Mouse (Mus musculus) midbrain, postnatal 0 days (tissue): ENCODE results near the gene Pi4k2a. TPM values are rescaled to one million over a fixed set of nuclear protein-coding genes. Genes with fewer than 3 reads are reported as not detected.

Experiments used
- ATAC-seq: fragments of 200-750 bp; cut with Nextera tagmentation; 2 replicates; pipeline ENCODE4 v1.8.0; 2017; ENCODE audit warnings: moderate number of reproducible peaks, mild to moderate bottlenecking, moderate TSS enrichment, moderate library complexity; ENCODE audit not compliant: low FRiP score
- DNase-seq: peaks from one replicate; pipeline ENCODE4 v3.0.0-alpha.2; 2015; ENCODE audit warnings: low spot score
- H3K27ac ChIP-seq: fragments of 300-500 bp; sonication (generic); 2 replicates; pipeline ENCODE4 v1.5.1; 2014; ENCODE audit warnings: low read depth, mild to moderate bottlenecking, low read length, mixed read lengths
- H3K27me3 ChIP-seq: fragments of 300-500 bp; sonication (generic); 2 replicates; pipeline ENCODE4 v1.6.1; 2014; ENCODE audit warnings: low read length, control low read depth, mixed read lengths; ENCODE audit not compliant: insufficient read depth
- H3K36me3 ChIP-seq: fragments of 300-500 bp; sonication (generic); 2 replicates; pipeline ENCODE4 v1.6.1; 2014; ENCODE audit warnings: low read length, control low read depth, mixed read lengths; ENCODE audit not compliant: insufficient read depth
- H3K4me1 ChIP-seq: fragments of 300-500 bp; sonication (generic); 2 replicates; pipeline ENCODE4 v1.6.1; 2014; ENCODE audit warnings: mild to moderate bottlenecking, control low read depth, antibody characterized with exemption, low read length, mixed read lengths; ENCODE audit not compliant: insufficient read depth
- H3K4me2 ChIP-seq: fragments of 300-500 bp; sonication (generic); 2 replicates; pipeline ENCODE4 v1.6.1; 2014; ENCODE audit warnings: low read depth, mild to moderate bottlenecking, low read length, mixed read lengths; ENCODE audit not compliant: poor library complexity, severe bottlenecking
- H3K4me3 ChIP-seq: fragments of 300-500 bp; sonication (generic); 2 replicates; pipeline ENCODE4 v1.5.1; 2014; ENCODE audit warnings: low read depth, mild to moderate bottlenecking, low read length, moderate library complexity
- H3K9ac ChIP-seq: fragments of 300-500 bp; sonication (generic); replicated peaks from 2 replicates; pipeline ENCODE4 v1.6.1; 2014; ENCODE audit warnings: mild to moderate bottlenecking, low read length, moderate library complexity, mixed read lengths; ENCODE audit not compliant: poor library complexity, severe bottlenecking
- H3K9me3 ChIP-seq: fragments of 300-500 bp; sonication (generic); 2 replicates; pipeline ENCODE4 v1.6.1; 2016; ENCODE audit warnings: low read length, control low read depth
- CTCF ChIP-seq: IDR thresholded peaks from 2 replicates; pipeline ENCODE4 v1.5.1; 2016; ENCODE audit warnings: antibody characterized with exemption, mild to moderate bottlenecking
- WGBS: fragments of 180-500 bp; shearing (Covaris S2); extraction: QIAGEN DNeasy Blood & Tissue Kit; methylation state at CpG from one replicate; pipeline ENCODE4 v1.1.7; 2014; 5-methylcytosine and 5-hydroxymethylcytosine counted together
- polyA plus RNA-seq: library from polyadenylated mRNA; unstranded; fragments of >200 nt; fragmentation: Nextera tagmentation; extraction: Ambion mirVana; gene quantifications from 2 replicates; pipeline ENCODE4 v1.2.1, GENCODE M21; 2015
- total RNA-seq: library from RNA; depleted of rRNA; stranded (reverse); fragments of >200 nt; gene quantifications from 2 replicates; pipeline ENCODE4 v1.2.3, GENCODE M21; 2014

Gene Pi4k2a
- total and polyA plus RNA-seq, 2 experiments from 2014 or later, result 19.3 to 33.0 TPM

DNA sequence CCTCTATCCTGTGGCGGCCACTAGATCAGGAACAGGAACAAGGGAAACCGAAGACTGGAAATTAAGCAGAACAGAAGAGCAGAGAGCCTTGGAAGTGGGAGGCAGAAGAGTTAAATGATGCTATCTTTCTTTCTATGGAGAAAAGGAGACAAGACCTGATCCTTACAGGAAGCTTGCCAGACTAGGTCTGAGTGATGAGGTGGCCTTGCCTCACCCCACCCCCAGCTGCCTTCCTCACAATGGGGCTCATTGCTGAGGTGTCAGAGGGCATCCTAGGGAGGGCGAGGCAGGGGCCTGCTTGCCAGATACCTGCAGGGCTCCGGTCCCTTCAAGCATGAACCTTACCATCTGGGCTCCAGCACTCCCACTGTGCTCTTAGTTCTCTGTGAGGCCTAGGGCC, 38.3 kb upstream of the Pi4k2a start, which contains the start of gene 4933411K16Rik:
Gene 4933411K16Rik (plus strand): TSS at position 301 of the 400 bp plus-strand sequence.
- WGBS, result 87% methylated on average over 4 of the region's 4 CpGs
- Histone ChIP-seq H3K4me2 (no peak within 1 kb of the TSS), H3K9ac (no peak within 1 kb of the TSS), H3K9me3 (no peaks in the 10 kb centered on the region), H3K27ac (no peak within 1 kb of the TSS), H3K27me3 (no peaks in the 10 kb centered on the region), H3K36me3 (no peaks in the 10 kb centered on the region), H3K4me1 (no peaks in the 10 kb centered on the region), H3K4me3 (no peak within 1 kb of the TSS)
- ATAC-seq (no peak), DNase-seq (no peak)
- no peak for TF ChIP-seq CTCF

GRCm38 (mm10) chr19:42054255-42054654, 36.0 kb upstream of the Pi4k2a start:
- H3K36me3 ChIP-seq, result no peaks in the 10 kb centered on the region
- no peak for ATAC-seq
- no peaks in the 10 kb centered on the region for H3K9me3 ChIP-seq
- DNase-seq, result no peak
- H3K27ac ChIP-seq, result no peak overlapping the region
- no peak for TF ChIP-seq CTCF
- H3K4me2 ChIP-seq, result no peak overlapping the region
- no peak overlapping the region for H3K9ac ChIP-seq
- WGBS, result 76% methylated on average over 6 of the region's 6 CpGs
- no peaks in the 10 kb centered on the region for H3K27me3 ChIP-seq
- H3K4me3 ChIP-seq, result no peak overlapping the region
- no peaks in the 10 kb centered on the region for H3K4me1 ChIP-seq

DNA sequence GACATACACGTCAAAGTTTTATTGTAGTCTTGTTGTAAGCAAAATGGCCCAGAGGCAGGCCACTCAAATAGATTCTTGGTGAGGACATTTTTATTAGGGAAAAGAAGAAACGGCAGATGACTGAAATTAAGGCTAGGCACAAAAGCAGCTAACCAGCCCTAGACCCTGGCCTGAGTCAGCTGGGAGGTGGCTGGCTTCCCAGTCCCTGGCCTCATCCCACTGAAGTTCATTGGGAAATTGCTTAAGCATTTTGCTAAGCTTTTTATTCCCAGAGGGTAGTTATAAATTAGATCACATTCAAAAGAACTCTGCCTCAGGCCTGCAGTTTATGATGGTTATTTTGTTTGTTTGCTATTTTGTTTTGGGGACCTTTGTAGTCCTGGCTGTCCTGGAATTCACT, 34.4 kb upstream of the Pi4k2a start:
- whole genome bisulfite sequencing, result 87% methylated on average over 2 of the region's 2 CpGs
- no peak overlapping the region for H3K27ac ChIP-seq
- TF ChIP-seq CTCF, result no peak
- ATAC-seq (no peak), DNase-seq (no peak)
- no peaks in the 10 kb centered on the region for H3K9me3 ChIP-seq
- no peak overlapping the region for H3K9ac ChIP-seq
- H3K4me2 ChIP-seq, result no peak overlapping the region
- H3K4me3 ChIP-seq, result no peak overlapping the region
- no peaks in the 10 kb centered on the region for H3K36me3 ChIP-seq
- H3K4me1 ChIP-seq, result no peaks in the 10 kb centered on the region
- H3K27me3 ChIP-seq, result no peaks in the 10 kb centered on the region

DNA sequence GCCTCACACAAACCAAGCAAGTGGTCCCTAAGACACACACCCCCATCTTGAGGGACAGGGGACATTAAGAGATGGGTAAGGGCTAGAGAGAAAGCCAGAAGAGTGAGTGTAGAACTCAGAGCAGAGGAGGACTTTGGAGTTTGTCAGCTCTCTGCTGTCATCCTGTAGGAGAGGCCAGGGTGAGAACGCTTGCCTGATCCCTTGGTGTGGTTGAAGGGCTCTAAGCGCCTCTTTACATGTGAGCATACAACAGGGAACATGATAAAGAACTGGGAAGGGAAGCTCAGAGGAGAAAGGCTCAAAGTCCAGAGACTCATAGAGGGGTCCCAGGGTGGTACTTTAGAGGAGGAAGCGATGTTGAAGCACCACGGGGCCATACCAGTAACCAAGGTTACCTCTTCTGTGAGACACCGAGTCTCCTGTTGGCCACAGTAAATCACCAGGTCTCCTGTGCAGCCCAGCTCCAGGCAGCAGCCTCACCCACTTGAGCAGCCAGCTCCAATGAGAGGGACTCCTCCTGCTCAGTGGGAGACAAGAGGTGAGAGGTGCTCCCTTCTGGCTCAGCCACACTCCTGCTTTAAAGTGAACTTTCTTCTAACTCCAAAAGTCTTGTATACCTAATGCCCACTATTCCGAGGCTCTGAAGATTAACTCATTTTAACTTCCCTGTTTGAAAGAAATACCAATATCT, 33.4 kb upstream of the Pi4k2a start:
- no peaks in the 10 kb centered on the region for H3K36me3 ChIP-seq
- no peak for TF ChIP-seq CTCF
- no peaks in the 10 kb centered on the region for H3K4me1 ChIP-seq
- H3K27me3 ChIP-seq, result no peaks in the 10 kb centered on the region
- H3K4me3 ChIP-seq, result no peak overlapping the region
- H3K9me3 ChIP-seq, result no peaks in the 10 kb centered on the region
- no peak overlapping the region for H3K9ac ChIP-seq
- WGBS, result 83% methylated on average over 6 of the region's 6 CpGs
- no peak overlapping the region for H3K27ac ChIP-seq
- no peak for ATAC-seq
- no peak for DNase-seq
- H3K4me2 ChIP-seq, result no peak overlapping the region

GRCm38 (mm10) chr19:42058426-42058825, 31.8 kb upstream of the Pi4k2a start:
- H3K36me3 ChIP-seq, result no peaks in the 10 kb centered on the region
- H3K4me3 ChIP-seq, result no peak overlapping the region
- H3K9me3 ChIP-seq, result no peaks in the 10 kb centered on the region
- no peaks in the 10 kb centered on the region for H3K4me1 ChIP-seq
- H3K4me2 ChIP-seq, result no peak overlapping the region
- no peak overlapping the region for H3K27ac ChIP-seq
- WGBS, result 63% methylated on average over 7 of the region's 7 CpGs
- no peaks in the 10 kb centered on the region for H3K27me3 ChIP-seq
- DNase-seq (no peak), ATAC-seq (no peak)
- TF ChIP-seq CTCF, result no peak
- H3K9ac ChIP-seq, result no peak overlapping the region

- no peak overlapping the region for H3K9ac ChIP-seq
- H3K27me3 ChIP-seq, result no peaks in the 10 kb centered on the region
- ATAC-seq (no peak), DNase-seq (no peak)
- WGBS, result 92% methylated on average over 7 of the region's 7 CpGs
- H3K27ac ChIP-seq, result no peak overlapping the region
- no peaks in the 10 kb centered on the region for H3K36me3 ChIP-seq
- no peaks in the 10 kb centered on the region for H3K9me3 ChIP-seq
- no peak overlapping the region for H3K4me3 ChIP-seq
- TF ChIP-seq CTCF, result no peak
- H3K4me2 ChIP-seq, result no peak overlapping the region
- no peaks in the 10 kb centered on the region for H3K4me1 ChIP-seq
Measured at GRCm38 (mm10) chr19:42061443-42061842, 28.8 kb upstream of the Pi4k2a start.
